Mouse (Mus musculus): ENCODE data around the gene Ppp1r27.

GRCm38 (mm10) chr11:120507611-120508289, 43.2 kb downstream of the Ppp1r27 start:
- no peak for TF ChIP-seq CTCF (conservative IDR thresholded peaks at IDR 0.05; ENCODE audit: low read length)
- no peak for TF ChIP-seq NANOG (IDR thresholded peaks at IDR 0.05; ENCODE audit: borderline replicate concordance, low read length)
- no peak for TF ChIP-seq POU5F1 (IDR thresholded peaks at IDR 0.05; ENCODE audit: borderline replicate concordance, low read length)

All from E14TG2a.4 (cell line).